Mouse (Mus musculus) cerebellum, adult 11 months (tissue): ENCODE data around the gene Clic1.
A peak's percentile ranks its signal among the peaks of the same experiment; 100 is the strongest.

Source experiments
- DNase-seq: peaks from one replicate; pipeline ENCODE4 v3.0.0; 2022

The Clic1 gene

GRCm38 (mm10) chr17:35064951-35065947 is 15.5 kb downstream of the Clic1 start, which contains the start of gene Ly6g6c:
Gene Ly6g6c, plus strand, starts transcription at chr17:35065388.
- no peak for DNase-seq

GRCm38 (mm10) chr17:35066084-35066483 is 16.3 kb downstream of the Clic1 start, which contains the start of gene Mpig6b:
Gene Mpig6b, minus strand, starts transcription at chr17:35066184.
- no peak for DNase-seq

- no peak for DNase-seq
Observed at GRCm38 (mm10) chr17:35068213-35068914, 18.6 kb downstream of the Clic1 start.

- DNase-seq: peak; percentile 86
Observed at GRCm38 (mm10) chr17:35070556-35071229, 20.9 kb downstream of the Clic1 start.

GRCm38 (mm10) chr17:35071454-35071853 is 21.7 kb downstream of the Clic1 start:
- no peak for DNase-seq

GRCm38 (mm10) chr17:35074097-35074496 is 24.3 kb downstream of the Clic1 start:
- DNase-seq: peak; percentile 80

GRCm38 (mm10) chr17:35076507-35077176 is 26.9 kb downstream of the Clic1 start, which contains the start of gene Ly6g6e:
Gene Ly6g6e, plus strand, starts transcription at chr17:35076902.
- no peak for DNase-seq

GRCm38 (mm10) chr17:35077285-35077684 is 27.5 kb downstream of the Clic1 start:
- DNase-seq: no peak

GRCm38 (mm10) chr17:35077786-35078233 is 28.0 kb downstream of the Clic1 start, which contains the start of gene Ly6g6d:
Gene Ly6g6d, minus strand, starts transcription at chr17:35078065.
- DNase-seq: no peak

- no peak for DNase-seq
Observed at GRCm38 (mm10) chr17:35079778-35080177, 30.0 kb downstream of the Clic1 start.

GRCm38 (mm10) chr17:35080248-35080647 is 30.5 kb downstream of the Clic1 start:
- no peak for DNase-seq

- no peak for DNase-seq
Observed at GRCm38 (mm10) chr17:35080710-35081109, 30.9 kb downstream of the Clic1 start.

- peak; percentile 75 for DNase-seq
Observed at GRCm38 (mm10) chr17:35082841-35083576, 33.2 kb downstream of the Clic1 start.

GRCm38 (mm10) chr17:35083929-35084497 is 34.2 kb downstream of the Clic1 start:
- no peak for DNase-seq

GRCm38 (mm10) chr17:35085208-35085865 is 35.6 kb downstream of the Clic1 start, which contains the start of gene Ly6g6f:
Gene Ly6g6f, minus strand, starts transcription at chr17:35085610.
- DNase-seq: no peak

GRCm38 (mm10) chr17:35088151-35088550 is 38.4 kb downstream of the Clic1 start:
- no peak for DNase-seq

GRCm38 (mm10) chr17:35088825-35089644 is 39.3 kb downstream of the Clic1 start, which contains the start of gene Abhd16a:
Gene Abhd16a, plus strand, starts transcription at chr17:35089263.
- peak; percentile 94 for DNase-seq

- peak; percentile 86 for DNase-seq
Observed at GRCm38 (mm10) chr17:35090166-35090932, 40.6 kb downstream of the Clic1 start.
